Mouse (Mus musculus): ENCODE results near the gene Thbs1. TPM values are rescaled to one million over a fixed set of nuclear protein-coding genes. Genes with fewer than 3 reads are reported as not detected.

Thbs1 gene
- polyA plus RNA-seq, 1 experiment: 11.7 TPM

DNA sequence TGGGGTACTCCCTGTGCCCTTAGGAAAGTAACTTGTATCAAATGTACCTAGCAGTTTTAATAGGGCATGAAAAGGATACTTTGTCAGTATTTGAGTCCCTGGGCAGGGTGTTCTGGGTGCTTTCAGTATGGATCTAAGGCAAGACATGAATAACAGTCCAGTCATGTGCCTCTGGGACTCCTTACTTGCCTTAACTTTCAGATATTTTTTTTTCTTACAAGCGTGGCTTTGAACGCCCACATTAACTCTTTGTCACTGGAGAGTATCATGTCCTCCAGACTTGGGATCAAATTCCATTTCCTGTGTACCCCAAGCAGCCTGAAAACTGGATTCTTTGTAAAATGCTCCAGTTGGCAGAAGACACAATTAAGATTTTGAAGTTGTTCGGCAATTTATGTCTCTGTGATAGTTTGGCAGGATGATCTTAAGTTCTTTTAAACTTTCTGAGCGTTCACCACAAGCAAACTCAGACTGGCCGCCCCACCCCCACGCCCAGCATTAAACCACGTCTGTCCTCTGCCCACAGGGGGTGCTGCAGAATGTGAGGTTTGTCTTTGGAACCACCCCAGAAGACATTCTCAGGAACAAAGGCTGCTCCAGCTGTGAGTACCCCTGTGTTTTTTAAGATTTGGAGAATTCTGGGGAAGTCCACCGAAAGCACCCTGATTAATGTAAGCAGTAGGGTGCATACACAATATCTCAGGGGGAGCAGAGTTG is 2.3 kb downstream of the Thbs1 start:
- no peak for DNase-seq (ENCODE audit: low read depth in 1 of 2, low spot score in 2 of 2)

DNA sequence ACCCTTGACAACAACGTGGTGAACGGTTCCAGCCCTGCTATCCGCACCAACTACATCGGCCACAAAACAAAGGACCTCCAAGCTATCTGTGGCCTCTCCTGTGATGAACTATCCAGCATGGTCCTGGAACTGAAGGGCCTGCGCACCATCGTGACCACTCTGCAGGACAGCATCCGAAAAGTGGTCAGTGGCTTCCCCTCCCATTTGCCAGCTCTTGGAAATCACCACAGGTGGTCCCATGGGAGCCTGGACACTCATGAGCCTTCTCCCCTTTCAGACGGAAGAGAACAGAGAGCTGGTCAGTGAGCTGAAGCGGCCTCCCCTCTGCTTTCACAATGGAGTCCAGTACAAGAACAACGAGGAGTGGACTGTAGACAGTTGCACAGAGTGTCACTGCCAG is 3.0 kb downstream of the Thbs1 start:
- no peaks in the 10 kb centered on the region for H3K36me3 ChIP-seq (ENCODE audit: control insufficient read depth, insufficient read depth, low read length)
- 89% methylated on average over 10 of the region's 10 CpGs for WGBS
- no peak overlapping the region for H3K27ac ChIP-seq (ENCODE audit: insufficient read depth, low read length)
- H3K4me1 ChIP-seq (ENCODE audit: control insufficient read depth, insufficient read depth, insufficient read length): peaks cover 2% of the 10 kb centered on the region; the same call in 1 of the 2 replicates
- no peak for DNase-seq (ENCODE audit: low read depth in 1 of 2, low spot score in 2 of 2)
- H3K27me3 ChIP-seq (ENCODE audit: control insufficient read depth, insufficient read depth, low read length): 0 out of 2 replicates have a peak, but pooled peaks cover 3% of the 10 kb centered on the region
- no peak overlapping the region for H3K4me3 ChIP-seq (ENCODE audit: extremely low read depth, insufficient read depth, insufficient read length)
- TF ChIP-seq CTCF (IDR thresholded peaks at IDR 0.05; ENCODE audit: extremely low read depth, insufficient read depth, insufficient read length, insufficient replicate concordance): no peak
- TF ChIP-seq POLR2A (IDR thresholded peaks at IDR 0.05; ENCODE audit: low read depth, low read length): no peak

More for the DNA sequence above, 2.3 kb downstream of the Thbs1 start:
- WGBS: 53% methylated on average over 8 of the region's 8 CpGs
- TF ChIP-seq POLR2A (IDR thresholded peaks at IDR 0.05; ENCODE audit: low read depth, low read length) (no peak), CTCF (IDR thresholded peaks at IDR 0.05; ENCODE audit: extremely low read depth, insufficient read depth, insufficient read length, insufficient replicate concordance) (no peak)
- no peaks in the 10 kb centered on the region for H3K36me3 ChIP-seq (ENCODE audit: control insufficient read depth, insufficient read depth, low read length)
- no peak overlapping the region for H3K4me3 ChIP-seq (ENCODE audit: extremely low read depth, insufficient read depth, insufficient read length)
- H3K4me1 ChIP-seq (ENCODE audit: control insufficient read depth, insufficient read depth, insufficient read length): peaks cover 2% of the 10 kb centered on the region; the same call in 1 of the 2 replicates
- no peak overlapping the region for H3K27ac ChIP-seq (ENCODE audit: insufficient read depth, low read length)
- 0 out of 2 replicates have a peak, but pooled peaks cover 3% of the 10 kb centered on the region for H3K27me3 ChIP-seq (ENCODE audit: control insufficient read depth, insufficient read depth, low read length)

DNA sequence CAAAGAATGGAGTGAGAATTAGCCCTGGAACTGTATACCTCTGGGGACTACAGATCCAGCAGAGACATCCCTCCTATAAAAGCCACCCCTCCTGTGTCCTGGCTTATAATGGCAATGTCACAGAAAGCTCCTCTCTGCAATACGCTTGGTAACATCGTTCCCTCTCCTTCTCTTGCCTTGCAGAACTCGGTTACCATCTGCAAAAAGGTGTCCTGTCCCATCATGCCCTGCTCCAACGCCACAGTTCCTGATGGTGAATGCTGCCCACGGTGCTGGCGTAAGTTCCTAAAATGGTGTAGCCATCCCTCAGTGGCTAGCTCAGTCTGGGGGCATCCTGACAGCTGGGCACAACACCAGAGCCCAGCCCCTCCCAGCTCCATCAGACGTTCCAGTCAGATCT is 4.0 kb downstream of the Thbs1 start:
- H3K4me1 ChIP-seq (ENCODE audit: control insufficient read depth, insufficient read depth, insufficient read length): peaks cover 2% of the 10 kb centered on the region; the same call in 1 of the 2 replicates
- WGBS: 81% methylated on average over 7 of the region's 7 CpGs
- 0 out of 2 replicates have a peak, but pooled peaks cover 3% of the 10 kb centered on the region for H3K27me3 ChIP-seq (ENCODE audit: control insufficient read depth, insufficient read depth, low read length)
- TF ChIP-seq CTCF (IDR thresholded peaks at IDR 0.05; ENCODE audit: extremely low read depth, insufficient read depth, insufficient read length, insufficient replicate concordance) (no peak), POLR2A (IDR thresholded peaks at IDR 0.05; ENCODE audit: low read depth, low read length) (no peak)
- H3K36me3 ChIP-seq (ENCODE audit: control insufficient read depth, insufficient read depth, low read length): no peaks in the 10 kb centered on the region
- no peak overlapping the region for H3K27ac ChIP-seq (ENCODE audit: insufficient read depth, low read length)
- H3K4me3 ChIP-seq (ENCODE audit: extremely low read depth, insufficient read depth, insufficient read length): no peak overlapping the region
- DNase-seq (ENCODE audit: low read depth in 1 of 2, low spot score in 2 of 2): no peak

DNA sequence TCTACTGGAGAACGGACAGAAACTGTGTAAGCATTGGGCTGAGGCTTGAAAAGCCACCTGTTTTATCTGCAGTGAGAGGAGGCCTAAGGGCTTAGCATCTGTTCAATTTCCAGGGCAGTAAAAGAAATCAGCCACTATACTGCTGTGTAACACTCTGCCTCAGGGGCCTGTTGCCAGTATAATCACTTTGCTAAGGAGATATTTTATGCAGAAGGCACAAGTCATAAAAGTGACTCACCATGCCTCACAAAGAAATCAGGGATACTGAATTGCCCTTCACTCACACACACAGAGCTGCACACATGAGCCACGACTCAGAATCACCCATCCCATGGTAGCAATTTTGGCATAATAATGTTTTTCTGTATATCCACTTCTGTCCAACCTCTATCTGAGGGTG is 4.5 kb downstream of the Thbs1 start:
- 74% methylated on average over 2 of the region's 2 CpGs for WGBS
- peaks cover 2% of the 10 kb centered on the region; the same call in 1 of the 2 replicates for H3K4me1 ChIP-seq (ENCODE audit: control insufficient read depth, insufficient read depth, insufficient read length)
- H3K4me3 ChIP-seq (ENCODE audit: extremely low read depth, insufficient read depth, insufficient read length): no peak overlapping the region
- TF ChIP-seq POLR2A (IDR thresholded peaks at IDR 0.05; ENCODE audit: low read depth, low read length) (no peak), CTCF (IDR thresholded peaks at IDR 0.05; ENCODE audit: extremely low read depth, insufficient read depth, insufficient read length, insufficient replicate concordance) (no peak)
- H3K36me3 ChIP-seq (ENCODE audit: control insufficient read depth, insufficient read depth, low read length): no peaks in the 10 kb centered on the region
- 0 out of 2 replicates have a peak, but pooled peaks cover 3% of the 10 kb centered on the region for H3K27me3 ChIP-seq (ENCODE audit: control insufficient read depth, insufficient read depth, low read length)
- DNase-seq (ENCODE audit: low read depth in 1 of 2, low spot score in 2 of 2): no peak
- H3K27ac ChIP-seq (ENCODE audit: insufficient read depth, low read length): no peak overlapping the region

DNA sequence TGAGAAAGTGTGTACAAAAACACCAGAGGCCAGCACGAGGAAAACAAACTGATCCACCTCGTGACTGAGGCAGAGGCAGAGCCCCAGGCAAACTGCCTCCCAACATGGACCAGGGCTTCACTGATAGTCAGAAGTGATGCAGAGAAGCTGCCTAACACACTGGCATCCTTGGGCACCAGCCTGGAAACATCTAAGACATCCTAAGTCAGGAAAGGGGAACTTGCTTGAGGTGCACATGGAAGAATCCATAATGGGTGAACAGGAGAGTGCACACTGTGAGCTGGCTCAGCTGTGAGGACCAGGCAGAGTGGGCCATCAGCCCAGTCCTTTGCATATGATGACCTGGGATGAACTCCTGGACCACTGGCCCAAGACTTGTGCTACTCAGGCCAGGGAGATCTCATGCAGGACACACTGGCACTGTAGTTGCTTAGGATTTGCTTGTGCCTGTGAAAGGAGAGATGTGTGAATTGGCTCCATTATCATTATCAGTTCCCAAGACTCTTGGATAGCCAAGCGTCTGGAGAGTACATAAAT is 5.1 kb downstream of the Thbs1 start:
- Histone ChIP-seq H3K4me3 (ENCODE audit: extremely low read depth, insufficient read depth, insufficient read length) (no peak overlapping the region), H3K27me3 (ENCODE audit: control insufficient read depth, insufficient read depth, low read length) (0 out of 2 replicates have a peak, but pooled peaks cover 2% of the 10 kb centered on the region), H3K36me3 (ENCODE audit: control insufficient read depth, insufficient read depth, low read length) (no peaks in the 10 kb centered on the region), H3K4me1 (ENCODE audit: control insufficient read depth, insufficient read depth, insufficient read length) (no peaks in the 10 kb centered on the region), H3K27ac (ENCODE audit: insufficient read depth, low read length) (no peak overlapping the region)
- TF ChIP-seq POLR2A (IDR thresholded peaks at IDR 0.05; ENCODE audit: low read depth, low read length): no peak
- no peak for TF ChIP-seq CTCF (IDR thresholded peaks at IDR 0.05; ENCODE audit: extremely low read depth, insufficient read depth, insufficient read length, insufficient replicate concordance)
- DNase-seq (ENCODE audit: low read depth in 1 of 2, low spot score in 2 of 2): no peak
- 88% methylated on average over 3 of the region's 3 CpGs for WGBS

DNA sequence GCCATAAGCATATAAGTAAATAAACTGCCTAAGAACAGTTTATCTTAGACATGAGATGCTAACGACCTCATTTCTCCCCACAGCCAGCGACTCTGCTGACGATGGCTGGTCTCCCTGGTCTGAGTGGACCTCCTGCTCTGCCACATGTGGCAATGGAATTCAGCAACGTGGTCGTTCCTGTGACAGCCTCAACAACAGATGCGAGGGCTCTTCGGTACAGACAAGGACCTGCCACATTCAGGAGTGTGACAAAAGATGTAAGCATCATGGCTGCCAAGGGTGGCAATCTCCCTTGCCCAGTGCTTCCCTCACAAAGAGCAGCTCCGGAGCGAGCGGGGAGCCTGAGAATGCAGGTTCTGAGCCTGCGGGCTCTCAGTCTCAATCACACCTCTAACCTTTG is 5.7 kb downstream of the Thbs1 start:
- TF ChIP-seq CTCF (IDR thresholded peaks at IDR 0.05; ENCODE audit: extremely low read depth, insufficient read depth, insufficient read length, insufficient replicate concordance): no peak
- no peak for TF ChIP-seq POLR2A (IDR thresholded peaks at IDR 0.05; ENCODE audit: low read depth, low read length)
- WGBS: 87% methylated on average over 11 of the region's 11 CpGs
- Histone ChIP-seq H3K36me3 (ENCODE audit: control insufficient read depth, insufficient read depth, low read length) (no peaks in the 10 kb centered on the region), H3K4me1 (ENCODE audit: control insufficient read depth, insufficient read depth, insufficient read length) (no peaks in the 10 kb centered on the region), H3K27me3 (ENCODE audit: control insufficient read depth, insufficient read depth, low read length) (no peaks in the 10 kb centered on the region), H3K4me3 (ENCODE audit: extremely low read depth, insufficient read depth, insufficient read length) (no peak overlapping the region), H3K27ac (ENCODE audit: insufficient read depth, low read length) (no peak overlapping the region)
- DNase-seq (ENCODE audit: low read depth in 1 of 2, low spot score in 2 of 2): no peak

DNA sequence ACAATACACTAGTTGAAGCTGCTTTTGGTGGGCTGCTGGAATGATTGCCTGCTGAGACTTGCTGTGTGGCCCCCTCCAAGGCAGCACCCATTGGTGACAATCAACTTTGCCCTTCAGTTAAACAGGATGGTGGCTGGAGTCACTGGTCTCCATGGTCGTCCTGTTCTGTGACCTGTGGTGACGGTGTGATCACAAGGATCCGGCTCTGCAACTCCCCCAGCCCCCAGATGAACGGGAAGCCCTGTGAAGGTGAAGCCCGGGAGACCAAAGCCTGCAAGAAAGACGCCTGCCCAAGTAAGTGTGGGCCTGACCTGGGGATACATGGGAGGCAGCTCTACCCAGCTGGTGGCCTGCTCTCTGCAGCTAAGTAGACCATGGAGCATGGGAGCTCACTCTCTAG is 6.4 kb downstream of the Thbs1 start:
- H3K36me3 ChIP-seq (ENCODE audit: control insufficient read depth, insufficient read depth, low read length): no peaks in the 10 kb centered on the region
- DNase-seq (ENCODE audit: low read depth in 1 of 2, low spot score in 2 of 2): no peak

More for the DNA sequence above, 6.4 kb downstream of the Thbs1 start:
- no peaks in the 10 kb centered on the region for H3K27me3 ChIP-seq (ENCODE audit: control insufficient read depth, insufficient read depth, low read length)
- WGBS: 91% methylated on average over 6 of the region's 6 CpGs
- TF ChIP-seq CTCF (IDR thresholded peaks at IDR 0.05; ENCODE audit: extremely low read depth, insufficient read depth, insufficient read length, insufficient replicate concordance) (no peak), POLR2A (IDR thresholded peaks at IDR 0.05; ENCODE audit: low read depth, low read length) (no peak)
- H3K4me1 ChIP-seq (ENCODE audit: control insufficient read depth, insufficient read depth, insufficient read length): no peaks in the 10 kb centered on the region
- H3K27ac ChIP-seq (ENCODE audit: insufficient read depth, low read length): no peak overlapping the region
- H3K4me3 ChIP-seq (ENCODE audit: extremely low read depth, insufficient read depth, insufficient read length): no peak overlapping the region

All from spleen, adult 2 months (tissue).